Mouse (Mus musculus): ENCODE measurements around the gene Krt24. TPM values are rescaled to one million over a fixed set of nuclear protein-coding genes. Genes with fewer than 3 reads are reported as not detected.
A peak's percentile ranks its signal among the peaks of the same experiment; 100 is the strongest.
"Not testable (repeated sequence)": the region's sequence is repeated elsewhere in the genome, so short reads cannot be mapped to it uniquely, and the experiment has no call there.

Krt24 gene
- polyA plus RNA-seq, 1 experiment from 2014 or later = not detected

DNA sequence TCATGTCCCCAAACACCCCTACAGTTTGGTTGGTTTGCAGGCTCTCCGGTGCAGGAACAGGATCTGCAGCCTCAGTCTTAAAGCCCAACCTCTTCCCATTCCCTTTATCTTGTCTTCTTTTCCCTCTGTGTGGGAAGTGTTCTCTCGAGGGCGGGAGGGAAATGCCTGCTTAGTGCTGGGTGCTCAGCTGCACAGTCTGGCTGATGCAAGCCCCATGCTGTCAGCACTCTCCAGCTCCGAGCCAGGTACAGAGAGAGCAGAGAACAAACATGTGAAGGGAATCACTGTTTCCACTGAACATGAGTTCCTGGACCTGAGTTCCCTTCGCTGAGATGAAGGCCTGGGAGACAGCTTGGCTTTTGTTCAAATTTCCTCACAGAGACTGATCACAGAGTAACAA lies 34.8 kb downstream of the Krt24 start:
- H3K9ac ChIP-seq (ENCODE audit: low read length) = no peak overlapping the region
- no peaks in the 10 kb centered on the region for H3K36me3 ChIP-seq (ENCODE audit: control insufficient read depth, insufficient read depth, low read length)
- no peak overlapping the region for H3K4me3 ChIP-seq (ENCODE audit: low read depth, low read length)
- H3K4me1 ChIP-seq (ENCODE audit: control insufficient read depth, insufficient read depth, low read length) = no peaks in the 10 kb centered on the region
- H3K9me3 ChIP-seq (ENCODE audit: control insufficient read depth, low read length) = no peaks in the 10 kb centered on the region
- DNase-seq (ENCODE audit: low spot score) (no peak), ATAC-seq (ENCODE audit: insufficient read depth, low FRiP score, low TSS enrichment) (no peak)
- no peak overlapping the region for H3K4me2 ChIP-seq (ENCODE audit: low read depth)
- H3K27ac ChIP-seq (ENCODE audit: low read depth, low read length) = no peak overlapping the region
- no peaks in the 10 kb centered on the region for H3K27me3 ChIP-seq (ENCODE audit: control insufficient read depth, insufficient read depth, low read length)
- 74% methylated on average over 5 of the region's 5 CpGs for WGBS

DNA sequence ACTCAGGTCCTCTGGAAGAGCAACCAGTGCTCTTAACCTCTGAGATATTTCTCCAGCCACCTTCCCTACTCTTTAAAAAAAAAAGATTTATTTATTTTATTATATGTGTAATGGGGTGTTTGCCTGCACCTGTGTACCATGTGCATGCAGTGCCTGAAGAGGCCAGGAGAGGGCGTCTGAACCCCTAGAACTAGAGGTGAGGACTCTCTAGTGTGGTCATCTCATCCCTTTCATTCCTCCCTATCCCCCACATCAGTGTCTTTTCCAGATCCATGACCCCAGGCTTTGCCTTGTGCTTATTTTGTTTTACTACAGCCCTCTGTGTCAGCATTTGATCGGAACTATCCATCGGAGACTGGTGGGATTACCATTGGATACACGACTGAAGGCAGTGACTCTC lies 35.9 kb downstream of the Krt24 start:
- DNase-seq (ENCODE audit: low spot score) (peak; percentile 16), ATAC-seq (ENCODE audit: insufficient read depth, low FRiP score, low TSS enrichment) (no peak)
- H3K36me3 ChIP-seq (ENCODE audit: control insufficient read depth, insufficient read depth, low read length) = no peaks in the 10 kb centered on the region
- 61% methylated on average over 4 of the region's 4 CpGs for WGBS
- H3K27ac ChIP-seq (ENCODE audit: low read depth, low read length) = no peak overlapping the region
- no peaks in the 10 kb centered on the region for H3K27me3 ChIP-seq (ENCODE audit: control insufficient read depth, insufficient read depth, low read length)
- no peak overlapping the region for H3K4me2 ChIP-seq (ENCODE audit: low read depth)
- H3K9me3 ChIP-seq (ENCODE audit: control insufficient read depth, low read length) = no peaks in the 10 kb centered on the region
- H3K4me3 ChIP-seq (ENCODE audit: low read depth, low read length) = no peak overlapping the region
- no peaks in the 10 kb centered on the region for H3K4me1 ChIP-seq (ENCODE audit: control insufficient read depth, insufficient read depth, low read length)
- no peak overlapping the region for H3K9ac ChIP-seq (ENCODE audit: low read length)

DNA sequence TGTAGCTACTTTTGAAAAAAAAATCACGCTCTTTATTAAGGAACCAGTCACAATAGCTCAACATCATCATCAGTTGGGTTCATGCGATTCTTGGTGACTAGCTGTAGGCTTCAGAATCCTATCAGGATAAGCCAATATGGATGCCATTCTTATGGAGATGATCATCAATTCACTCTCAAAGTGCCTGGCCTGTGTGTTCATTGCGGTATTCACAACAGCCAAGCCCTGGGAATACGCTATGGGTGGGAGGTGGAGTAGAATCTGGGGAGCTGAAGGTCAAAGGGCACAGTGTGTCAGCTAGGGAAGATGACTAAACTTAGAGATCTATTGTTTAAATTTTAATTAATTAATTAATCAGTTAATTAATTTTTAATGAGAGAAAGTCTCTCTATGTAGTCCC lies 37.1 kb downstream of the Krt24 start:
- Histone ChIP-seq H3K4me1 (ENCODE audit: control insufficient read depth, insufficient read depth, low read length) (no peaks in the 10 kb centered on the region), H3K27ac (ENCODE audit: low read depth, low read length) (no peak overlapping the region), H3K9me3 (ENCODE audit: control insufficient read depth, low read length) (no peaks in the 10 kb centered on the region), H3K9ac (ENCODE audit: low read length) (no peak overlapping the region), H3K4me3 (ENCODE audit: low read depth, low read length) (no peak overlapping the region), H3K4me2 (ENCODE audit: low read depth) (no peak overlapping the region), H3K36me3 (ENCODE audit: control insufficient read depth, insufficient read depth, low read length) (no peaks in the 10 kb centered on the region), H3K27me3 (ENCODE audit: control insufficient read depth, insufficient read depth, low read length) (no peaks in the 10 kb centered on the region)
- 92% methylated on average over 4 of the region's 4 CpGs for WGBS
- ATAC-seq (ENCODE audit: insufficient read depth, low FRiP score, low TSS enrichment) (no peak), DNase-seq (ENCODE audit: low spot score) (no peak)

DNA sequence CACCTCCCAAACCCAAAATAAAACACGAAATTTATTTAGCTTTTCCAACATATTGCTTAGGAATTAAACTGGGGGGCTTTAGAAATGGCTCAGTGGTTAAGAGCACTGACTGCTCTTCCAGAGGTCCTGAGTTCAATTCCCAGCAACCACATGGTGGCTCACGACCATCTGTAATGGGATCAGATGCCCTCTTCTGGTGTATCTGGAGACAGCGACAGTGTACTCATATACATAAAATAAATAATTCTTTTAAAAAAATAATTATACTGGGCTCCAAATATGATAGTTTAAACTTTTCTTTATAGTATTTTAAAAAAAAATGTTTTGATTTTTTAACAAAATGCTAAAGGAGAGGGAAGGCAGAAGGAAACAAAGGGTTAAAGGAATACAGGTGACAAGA lies 40.5 kb downstream of the Krt24 start:
- not testable (repeated sequence) for H3K9me3 ChIP-seq (ENCODE audit: control insufficient read depth, low read length); ATAC-seq (ENCODE audit: insufficient read depth, low FRiP score, low TSS enrichment); H3K9ac ChIP-seq (ENCODE audit: low read length); H3K36me3 ChIP-seq (ENCODE audit: control insufficient read depth, insufficient read depth, low read length); DNase-seq (ENCODE audit: low spot score); H3K4me2 ChIP-seq (ENCODE audit: low read depth); H3K4me1 ChIP-seq (ENCODE audit: control insufficient read depth, insufficient read depth, low read length); H3K27ac ChIP-seq (ENCODE audit: low read depth, low read length); H3K4me3 ChIP-seq (ENCODE audit: low read depth, low read length); H3K27me3 ChIP-seq (ENCODE audit: control insufficient read depth, insufficient read depth, low read length)
- WGBS = 51% methylated on average over 3 of the region's 3 CpGs

DNA sequence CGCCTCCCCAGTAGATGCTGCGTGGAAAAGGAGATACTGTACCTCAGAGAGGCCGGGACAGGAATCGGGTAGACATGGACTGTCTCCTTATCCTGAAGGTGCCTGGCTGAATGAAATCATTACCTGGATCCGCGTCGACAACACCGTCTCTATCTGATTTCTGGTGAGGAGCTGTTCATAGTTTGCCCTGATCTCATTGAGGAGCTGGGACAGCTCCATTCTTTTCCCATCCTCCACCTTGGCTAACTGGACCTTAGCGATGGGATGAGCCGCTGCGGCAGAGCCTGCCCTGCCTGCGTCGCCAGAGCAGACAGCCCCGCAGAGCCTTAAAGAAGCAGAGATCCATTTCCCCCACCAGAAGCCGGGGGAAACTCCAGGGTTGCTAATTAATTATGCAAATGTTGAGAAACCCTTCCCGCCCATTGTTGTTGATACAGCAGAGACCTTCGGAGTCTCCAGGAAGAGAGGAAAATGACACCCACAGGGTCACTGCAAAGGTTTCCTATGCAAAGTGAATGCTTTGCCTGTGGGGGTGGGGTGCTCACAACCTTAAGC lies 41.2 kb downstream of the Krt24 start, which contains the start of gene Krt222:
Gene Krt222, minus strand, starts transcription at position 266 of the 555 bp plus-strand sequence.
- no peaks in the 10 kb centered on the region for H3K27me3 ChIP-seq (ENCODE audit: control insufficient read depth, insufficient read depth, low read length)
- H3K4me3 ChIP-seq (ENCODE audit: low read depth, low read length) = peak within 1 kb of the TSS; percentile 24
- H3K4me2 ChIP-seq (ENCODE audit: low read depth) = peak within 1 kb of the TSS; percentile 47
- H3K9ac ChIP-seq (ENCODE audit: low read length) = peak within 1 kb of the TSS; percentile 30
- 6% methylated on average over 17 of the region's 17 CpGs for WGBS
- DNase-seq (ENCODE audit: low spot score) (peak; percentile 26), ATAC-seq (ENCODE audit: insufficient read depth, low FRiP score, low TSS enrichment) (no peak)
- no peaks in the 10 kb centered on the region for H3K36me3 ChIP-seq (ENCODE audit: control insufficient read depth, insufficient read depth, low read length)
- H3K27ac ChIP-seq (ENCODE audit: low read depth, low read length) = no peak within 1 kb of the TSS
- no peaks in the 10 kb centered on the region for H3K4me1 ChIP-seq (ENCODE audit: control insufficient read depth, insufficient read depth, low read length)
- H3K9me3 ChIP-seq (ENCODE audit: control insufficient read depth, low read length) = no peaks in the 10 kb centered on the region

DNA sequence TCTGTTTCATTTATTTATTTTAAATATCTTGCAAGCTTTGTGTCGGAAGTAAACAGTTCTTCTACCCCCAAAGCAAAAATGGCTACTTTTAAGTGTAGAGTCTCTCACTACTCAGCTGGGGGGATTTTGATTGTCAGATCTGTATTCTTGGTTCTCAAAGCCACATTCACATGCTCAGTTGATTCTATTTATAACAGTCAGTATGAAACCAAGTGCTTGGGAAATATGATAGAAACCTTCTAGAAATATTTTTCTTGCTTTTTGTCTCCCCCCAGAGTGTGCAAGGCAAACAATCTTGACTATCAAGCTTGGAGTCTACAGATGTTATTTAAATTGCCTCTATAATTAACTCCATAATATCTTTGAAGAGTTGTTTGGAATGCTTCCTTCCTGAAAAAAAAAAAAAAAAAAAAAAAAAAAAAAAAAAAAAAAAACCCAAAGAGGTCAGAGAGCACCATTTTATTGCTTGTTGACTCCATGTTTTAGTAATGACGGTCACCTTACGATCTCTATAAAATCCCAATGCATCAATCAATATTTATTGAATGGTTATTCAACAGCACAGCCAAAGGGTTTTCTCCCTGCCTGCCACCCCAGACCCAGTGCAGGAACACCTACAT lies 41.8 kb downstream of the Krt24 start:
- Histone ChIP-seq H3K4me3 (ENCODE audit: low read depth, low read length) (peak overlapping the region; percentile 24), H3K9me3 (ENCODE audit: control insufficient read depth, low read length) (no peaks in the 10 kb centered on the region), H3K9ac (ENCODE audit: low read length) (peak overlapping the region; percentile 30), H3K27me3 (ENCODE audit: control insufficient read depth, insufficient read depth, low read length) (no peaks in the 10 kb centered on the region), H3K36me3 (ENCODE audit: control insufficient read depth, insufficient read depth, low read length) (no peaks in the 10 kb centered on the region), H3K4me1 (ENCODE audit: control insufficient read depth, insufficient read depth, low read length) (no peaks in the 10 kb centered on the region), H3K4me2 (ENCODE audit: low read depth) (peak overlapping the region; percentile 47), H3K27ac (ENCODE audit: low read depth, low read length) (no peak overlapping the region)
- DNase-seq (ENCODE audit: low spot score) = no peak
- 48% methylated on average over 3 of the region's 3 CpGs for WGBS
- ATAC-seq (ENCODE audit: insufficient read depth, low FRiP score, low TSS enrichment) = no peak

DNA sequence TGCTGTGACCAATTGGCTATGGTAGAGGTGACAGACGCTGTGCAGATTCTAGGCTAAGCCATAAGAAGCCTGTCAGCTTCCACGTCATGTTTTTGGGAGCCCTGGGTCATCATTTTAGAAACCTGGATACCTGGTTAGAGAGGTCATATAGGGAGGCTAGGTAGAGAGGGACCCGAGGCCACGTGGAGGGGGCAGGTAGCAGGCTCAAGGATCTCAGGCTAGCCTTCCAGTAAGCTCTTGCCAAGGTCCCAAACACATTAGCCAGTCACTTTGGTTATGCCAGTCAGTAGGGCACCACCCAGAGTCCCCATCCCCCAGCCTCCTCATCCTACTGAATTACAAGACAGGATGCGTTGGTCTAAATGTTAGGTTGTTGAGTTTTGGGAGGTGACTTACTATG lies 43.0 kb downstream of the Krt24 start:
- DNase-seq (ENCODE audit: low spot score) (no peak), ATAC-seq (ENCODE audit: insufficient read depth, low FRiP score, low TSS enrichment) (no peak)
- H3K27me3 ChIP-seq (ENCODE audit: control insufficient read depth, insufficient read depth, low read length) = no peaks in the 10 kb centered on the region
- H3K4me1 ChIP-seq (ENCODE audit: control insufficient read depth, insufficient read depth, low read length) = no peaks in the 10 kb centered on the region
- no peaks in the 10 kb centered on the region for H3K9me3 ChIP-seq (ENCODE audit: control insufficient read depth, low read length)
- H3K36me3 ChIP-seq (ENCODE audit: control insufficient read depth, insufficient read depth, low read length) = no peaks in the 10 kb centered on the region
- H3K4me3 ChIP-seq (ENCODE audit: low read depth, low read length) = no peak overlapping the region
- no peak overlapping the region for H3K9ac ChIP-seq (ENCODE audit: low read length)
- H3K27ac ChIP-seq (ENCODE audit: low read depth, low read length) = no peak overlapping the region
- 71% methylated on average over 5 of the region's 5 CpGs for WGBS
- H3K4me2 ChIP-seq (ENCODE audit: low read depth) = no peak overlapping the region

DNA sequence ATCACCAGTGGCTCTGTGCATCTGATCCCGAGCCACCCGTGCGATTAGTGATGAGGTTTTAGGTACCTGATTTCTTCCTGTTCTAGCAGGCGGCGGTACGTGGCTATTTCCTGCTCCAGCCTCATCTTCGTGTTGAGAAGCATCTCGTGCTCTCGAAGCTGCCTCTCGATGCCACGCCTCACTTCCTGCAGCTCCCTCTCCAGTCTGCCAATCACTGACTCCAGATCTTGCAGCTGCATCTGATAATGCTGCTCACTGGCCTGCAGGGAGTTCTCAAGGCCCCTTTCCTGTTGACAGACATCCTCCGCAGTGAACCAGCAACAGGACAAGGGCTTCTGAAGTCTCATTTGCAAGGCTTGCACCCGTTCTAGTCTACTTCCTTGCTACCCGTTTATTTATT lies 46.6 kb downstream of the Krt24 start:
- no peak overlapping the region for H3K9ac ChIP-seq (ENCODE audit: low read length)
- H3K4me1 ChIP-seq (ENCODE audit: control insufficient read depth, insufficient read depth, low read length) = no peaks in the 10 kb centered on the region
- no peak overlapping the region for H3K27ac ChIP-seq (ENCODE audit: low read depth, low read length)
- no peak overlapping the region for H3K4me2 ChIP-seq (ENCODE audit: low read depth)
- ATAC-seq (ENCODE audit: insufficient read depth, low FRiP score, low TSS enrichment) (no peak), DNase-seq (ENCODE audit: low spot score) (no peak)
- H3K9me3 ChIP-seq (ENCODE audit: control insufficient read depth, low read length) = no peaks in the 10 kb centered on the region
- H3K4me3 ChIP-seq (ENCODE audit: low read depth, low read length) = no peak overlapping the region
- H3K36me3 ChIP-seq (ENCODE audit: control insufficient read depth, insufficient read depth, low read length) = no peaks in the 10 kb centered on the region
- no peaks in the 10 kb centered on the region for H3K27me3 ChIP-seq (ENCODE audit: control insufficient read depth, insufficient read depth, low read length)
- 75% methylated on average over 14 of the region's 14 CpGs for WGBS
